Comparison of ENCODE assay signal across 13 mouse cellular contexts in the genomic region with DNA sequence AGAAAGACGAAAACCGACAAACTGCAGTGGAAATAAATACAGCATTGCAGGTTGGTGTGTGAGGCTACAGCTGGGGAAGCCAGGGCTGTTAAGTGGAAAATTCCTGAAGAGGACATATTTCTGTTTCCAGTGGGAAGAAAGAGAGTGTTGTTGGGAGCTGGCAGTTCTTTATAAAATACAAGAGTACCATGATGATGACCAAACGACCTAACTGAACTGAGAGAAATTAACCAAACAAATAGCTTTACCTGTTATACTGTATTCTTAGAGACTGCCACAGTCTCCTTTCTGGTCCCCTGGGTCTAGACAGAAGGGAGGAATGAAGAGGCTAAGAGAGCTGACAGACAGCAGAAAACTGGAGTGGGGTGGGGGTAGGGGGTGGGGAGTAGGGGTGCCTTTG.
A peak's percentile ranks its signal among the peaks of the same experiment; 100 is the strongest.
DNase-seq lines count a peak whose midpoint lies in the region; ATAC-seq and TF ChIP-seq lines count a peak whose summit lies in the region.
"Had no signal": no experiment of that assay in that cellular context is flagged by ENCODE, and none has a peak within 500 bp of the region (broad histone marks: within the 10 kb centered on the region; RNA-seq: fewer than 3 reads in every experiment).

No protein-coding gene starts in this region.

- no peak for TF ChIP-seq POLR2A in thymus, adult 2 months (IDR thresholded peaks at IDR 0.05; ENCODE audit: control insufficient read depth, extremely low read depth, insufficient read depth, low read length, poor library complexity)

- H3K36me3 ChIP-seq in lung, embryonic 14.5 days (ENCODE audit: insufficient read depth), result no peaks in the 10 kb centered on the region
- H3K36me3 ChIP-seq in forebrain, embryonic 11.5 days (ENCODE audit: control insufficient read depth, insufficient read depth, low read length), result no peaks in the 10 kb centered on the region
- H3K36me3 ChIP-seq in hindbrain, embryonic 16.5 days (ENCODE audit: control insufficient read depth, insufficient read depth, low read length), result no peaks in the 10 kb centered on the region
- H3K36me3 ChIP-seq in neural tube, embryonic 12.5 days, result no peaks in the 10 kb centered on the region
- no peaks in the 10 kb centered on the region for H3K36me3 ChIP-seq in thymus, adult 2 months (ENCODE audit: control insufficient read depth, insufficient read depth, low read length)

- H3K4me1 ChIP-seq in lung, embryonic 14.5 days (ENCODE audit: insufficient read depth), result peaks cover 8% of the 10 kb centered on the region
- peaks cover 8% of the 10 kb centered on the region for H3K4me1 ChIP-seq in forebrain, embryonic 11.5 days (replicated peaks; ENCODE audit: control insufficient read depth, insufficient read depth, low read length)
- peaks cover 8% of the 10 kb centered on the region; the same call in 1 of the 2 replicates for H3K4me1 ChIP-seq in hindbrain, embryonic 16.5 days (ENCODE audit: control insufficient read depth, insufficient read depth, low read depth, low read length)
- peaks cover 21% of the 10 kb centered on the region for H3K4me1 ChIP-seq in neural tube, embryonic 12.5 days
- no peaks in the 10 kb centered on the region for H3K4me1 ChIP-seq in thymus, adult 2 months (replicated peaks; ENCODE audit: control insufficient read depth, insufficient read depth, low read length)

- H3K9me3 ChIP-seq in lung, embryonic 14.5 days (ENCODE audit: low read depth, low read length), result no peaks in the 10 kb centered on the region
- H3K9me3 ChIP-seq in forebrain, embryonic 11.5 days (ENCODE audit: control insufficient read depth, low read length), result no peaks in the 10 kb centered on the region
- no peaks in the 10 kb centered on the region for H3K9me3 ChIP-seq in hindbrain, embryonic 16.5 days (ENCODE audit: control insufficient read depth, low read length)
- H3K9me3 ChIP-seq in neural tube, embryonic 12.5 days, result no peaks in the 10 kb centered on the region

- peak; percentile 67 for DNase-seq in lung, embryonic 14.5 days
- DNase-seq in lung, adult 18-20 months, result no peak
- no peak for DNase-seq in forebrain, embryonic 11.5 days (ENCODE audit: low spot score)
- no peak for DNase-seq in adrenal gland, adult 2 months
- DNase-seq in thymus, adult 2 months, result no peak
- no peak for DNase-seq in right cerebral cortex, postnatal 36 days (ENCODE audit: low spot score in 2 of 2)
- DNase-seq: adrenal gland, adult 8-10 months; cerebellum, adult 11 months; liver, postnatal 0 days; right cerebral cortex, adult 18-20 months had no signal

- peak overlapping the region; percentile 54 for H3K4me2 ChIP-seq in lung, embryonic 14.5 days
- H3K4me2 ChIP-seq in forebrain, embryonic 11.5 days (ENCODE audit: low read depth, low read length, severe bottlenecking), result peak overlapping the region; percentile 41
- peak overlapping the region; percentile 68 for H3K4me2 ChIP-seq in hindbrain, embryonic 16.5 days (ENCODE audit: low read length)
- peak overlapping the region; percentile 69 for H3K4me2 ChIP-seq in neural tube, embryonic 12.5 days (replicated peaks)

- H3K4me3 ChIP-seq in lung, embryonic 14.5 days (ENCODE audit: low read depth, low read length), result no peak overlapping the region
- H3K4me3 ChIP-seq in forebrain, embryonic 11.5 days (ENCODE audit: low read depth, low read length), result no peak overlapping the region
- H3K4me3 ChIP-seq in hindbrain, embryonic 16.5 days (ENCODE audit: low read length), result peak overlapping the region; percentile 40; the same call in 1 of the 2 replicates
- H3K4me3 ChIP-seq in neural tube, embryonic 12.5 days, result no peak overlapping the region
- H3K4me3 ChIP-seq in thymus, adult 2 months (ENCODE audit: control insufficient read depth, insufficient read depth, low read length), result no peak overlapping the region

- TF ChIP-seq CTCF in lung, embryonic 14.5 days (IDR thresholded peaks at IDR 0.05; ENCODE audit: low read depth), result no peak
- TF ChIP-seq CTCF in thymus, adult 2 months (IDR thresholded peaks at IDR 0.05; ENCODE audit: borderline replicate concordance, control insufficient read depth, extremely low read depth, insufficient read depth, low read length, poor library complexity), result no peak

- no peak overlapping the region for H3K9ac ChIP-seq in lung, embryonic 14.5 days
- H3K9ac ChIP-seq in forebrain, embryonic 11.5 days (ENCODE audit: low read length), result peak overlapping the region; percentile 37; the same call in 1 of the 2 replicates
- no peak overlapping the region for H3K9ac ChIP-seq in hindbrain, embryonic 16.5 days (ENCODE audit: low read depth, low read length)
- no peak overlapping the region for H3K9ac ChIP-seq in neural tube, embryonic 12.5 days
- H3K9ac ChIP-seq: liver, postnatal 0 days had no signal

- 18% methylated on average over 3 of the region's 3 CpGs for WGBS in lung, embryonic 14.5 days
- WGBS in forebrain, embryonic 11.5 days, result 2% methylated on average over 3 of the region's 3 CpGs
- 4% methylated on average over 3 of the region's 3 CpGs for WGBS in hindbrain, embryonic 16.5 days
- WGBS in neural tube, embryonic 12.5 days, result 7% methylated on average over 3 of the region's 3 CpGs
- WGBS in thymus, adult 2 months, result 55% methylated on average over 3 of the region's 3 CpGs

- H3K27me3 ChIP-seq in lung, embryonic 14.5 days (ENCODE audit: insufficient read depth, low read length), result no peaks in the 10 kb centered on the region
- no peaks in the 10 kb centered on the region for H3K27me3 ChIP-seq in forebrain, embryonic 11.5 days (ENCODE audit: control insufficient read depth, insufficient read depth, low read length)
- H3K27me3 ChIP-seq in hindbrain, embryonic 16.5 days (replicated peaks; ENCODE audit: control insufficient read depth, insufficient read depth, low read length), result no peaks in the 10 kb centered on the region
- H3K27me3 ChIP-seq in neural tube, embryonic 12.5 days (replicated peaks), result no peaks in the 10 kb centered on the region
- no peaks in the 10 kb centered on the region for H3K27me3 ChIP-seq in thymus, adult 2 months (ENCODE audit: control insufficient read depth, insufficient read depth, low read length)
- H3K27me3 ChIP-seq: Patski had no signal

- H3K27ac ChIP-seq in lung, embryonic 14.5 days (ENCODE audit: low read depth), result peak overlapping the region; percentile 15
- peak overlapping the region; percentile 96 for H3K27ac ChIP-seq in forebrain, embryonic 11.5 days (ENCODE audit: low read depth, low read length)
- no peak overlapping the region; the same call in 1 of the 2 replicates for H3K27ac ChIP-seq in hindbrain, embryonic 16.5 days (ENCODE audit: low read depth, low read length)
- H3K27ac ChIP-seq in neural tube, embryonic 12.5 days, result no peak overlapping the region
- H3K27ac ChIP-seq in thymus, adult 2 months (ENCODE audit: control insufficient read depth, insufficient read depth, low read length), result no peak overlapping the region

- no peak for ATAC-seq in lung, embryonic 14.5 days (ENCODE audit: insufficient read depth)
- ATAC-seq in forebrain, embryonic 11.5 days (replicated peaks; ENCODE audit: low FRiP score), result no peak
- no peak for ATAC-seq in hindbrain, embryonic 16.5 days
- no peak for ATAC-seq in neural tube, embryonic 12.5 days (ENCODE audit: low FRiP score, low read depth)
- ATAC-seq: liver, postnatal 0 days; Patski had no signal

Comparison
In these comparisons a context has a peak if more than half of its experiments do, and no peak if none do; other contexts are left out.
1. H3K27ac ChIP-seq: peak in lung, embryonic 14.5 days (single experiment) and forebrain, embryonic 11.5 days (single experiment); none in hindbrain, embryonic 16.5 days (single experiment), neural tube, embryonic 12.5 days (single experiment) and thymus, adult 2 months (single experiment).
2. Peak in every context shown above with its lines, with median percentiles within 50 percentile points of each other: H3K4me2 ChIP-seq.